Mouse (Mus musculus) embryo, embryonic 10.5 days (tissue): Measurements from ENCODE around the gene Sox5.

Experiments
- DNase-seq: peaks from one replicate; pipeline ENCODE4 v3.0.0-alpha.2; 2015; ENCODE audit warnings: low spot score

The Sox5 gene

GRCm38 (mm10) chr6:144659115-144660108 lies 122.4 kb downstream of the Sox5 start:
- DNase-seq = no peak

GRCm38 (mm10) chr6:144652876-144653275 lies 128.9 kb downstream of the Sox5 start:
- DNase-seq = no peak

GRCm38 (mm10) chr6:144648896-144649295 lies 132.9 kb downstream of the Sox5 start:
- peak; percentile 36 for DNase-seq

GRCm38 (mm10) chr6:144648124-144648591 lies 133.6 kb downstream of the Sox5 start:
- peak; percentile 48 for DNase-seq

- no peak for DNase-seq
These were observed 135.4 kb downstream of the Sox5 start for GRCm38 (mm10) chr6:144646331-144646730.

GRCm38 (mm10) chr6:144645796-144646195 lies 136.0 kb downstream of the Sox5 start:
- no peak for DNase-seq

GRCm38 (mm10) chr6:144644711-144645110 lies 137.1 kb downstream of the Sox5 start:
- peak; percentile 64 for DNase-seq

- DNase-seq = no peak
These were observed 138.2 kb downstream of the Sox5 start for GRCm38 (mm10) chr6:144643601-144644000.

GRCm38 (mm10) chr6:144641888-144642287 lies 139.9 kb downstream of the Sox5 start:
- DNase-seq = no peak

GRCm38 (mm10) chr6:144640591-144640990 lies 141.2 kb downstream of the Sox5 start:
- DNase-seq = no peak

GRCm38 (mm10) chr6:144638547-144638946 lies 143.2 kb downstream of the Sox5 start:
- DNase-seq = no peak

- DNase-seq = no peak
These were observed 154.2 kb downstream of the Sox5 start for GRCm38 (mm10) chr6:144627539-144628115.

- peak; percentile 39 for DNase-seq
These were observed 160.5 kb downstream of the Sox5 start for GRCm38 (mm10) chr6:144621089-144621769.

GRCm38 (mm10) chr6:144611383-144611791 lies 170.4 kb downstream of the Sox5 start:
- DNase-seq = peak; percentile 21

GRCm38 (mm10) chr6:144610878-144611277 lies 170.9 kb downstream of the Sox5 start:
- DNase-seq = no peak

- DNase-seq = no peak
These were observed 178.9 kb downstream of the Sox5 start for GRCm38 (mm10) chr6:144602883-144603282.

GRCm38 (mm10) chr6:144600351-144600750 lies 181.4 kb downstream of the Sox5 start:
- DNase-seq = no peak

- DNase-seq = no peak
These were observed 183.3 kb downstream of the Sox5 start for GRCm38 (mm10) chr6:144598324-144598973.

GRCm38 (mm10) chr6:144596536-144597210 lies 185.1 kb downstream of the Sox5 start:
- DNase-seq = peak; percentile 17

- DNase-seq = no peak
These were observed 196.9 kb downstream of the Sox5 start for GRCm38 (mm10) chr6:144584854-144585253.
